Mouse (Mus musculus) midbrain, postnatal 0 days (tissue): Measurements from ENCODE around the gene Birc2. TPM values are rescaled to one million over a fixed set of nuclear protein-coding genes. Genes with fewer than 3 reads are reported as not detected.

ENCODE experiments used
- ATAC-seq: fragments of 200-750 bp; cut with Nextera tagmentation; 2 replicates; pipeline ENCODE4 v1.8.0; 2017; ENCODE audit warnings: moderate number of reproducible peaks, mild to moderate bottlenecking, moderate TSS enrichment, moderate library complexity; ENCODE audit not compliant: low FRiP score
- DNase-seq: peaks from one replicate; pipeline ENCODE4 v3.0.0-alpha.2; 2015; ENCODE audit warnings: low spot score
- H3K27ac ChIP-seq: fragments of 300-500 bp; sonication (generic); 2 replicates; pipeline ENCODE4 v1.5.1; 2014; ENCODE audit warnings: low read depth, mild to moderate bottlenecking, low read length, mixed read lengths
- H3K27me3 ChIP-seq: fragments of 300-500 bp; sonication (generic); 2 replicates; pipeline ENCODE4 v1.6.1; 2014; ENCODE audit warnings: low read length, control low read depth, mixed read lengths; ENCODE audit not compliant: insufficient read depth
- H3K36me3 ChIP-seq: fragments of 300-500 bp; sonication (generic); 2 replicates; pipeline ENCODE4 v1.6.1; 2014; ENCODE audit warnings: low read length, control low read depth, mixed read lengths; ENCODE audit not compliant: insufficient read depth
- H3K4me1 ChIP-seq: fragments of 300-500 bp; sonication (generic); 2 replicates; pipeline ENCODE4 v1.6.1; 2014; ENCODE audit warnings: mild to moderate bottlenecking, control low read depth, antibody characterized with exemption, low read length, mixed read lengths; ENCODE audit not compliant: insufficient read depth
- H3K4me2 ChIP-seq: fragments of 300-500 bp; sonication (generic); 2 replicates; pipeline ENCODE4 v1.6.1; 2014; ENCODE audit warnings: low read depth, mild to moderate bottlenecking, low read length, mixed read lengths; ENCODE audit not compliant: poor library complexity, severe bottlenecking
- H3K4me3 ChIP-seq: fragments of 300-500 bp; sonication (generic); 2 replicates; pipeline ENCODE4 v1.5.1; 2014; ENCODE audit warnings: low read depth, mild to moderate bottlenecking, low read length, moderate library complexity
- H3K9ac ChIP-seq: fragments of 300-500 bp; sonication (generic); replicated peaks from 2 replicates; pipeline ENCODE4 v1.6.1; 2014; ENCODE audit warnings: mild to moderate bottlenecking, low read length, moderate library complexity, mixed read lengths; ENCODE audit not compliant: poor library complexity, severe bottlenecking
- H3K9me3 ChIP-seq: fragments of 300-500 bp; sonication (generic); 2 replicates; pipeline ENCODE4 v1.6.1; 2016; ENCODE audit warnings: low read length, control low read depth
- CTCF ChIP-seq: IDR thresholded peaks from 2 replicates; pipeline ENCODE4 v1.5.1; 2016; ENCODE audit warnings: antibody characterized with exemption, mild to moderate bottlenecking
- WGBS: fragments of 180-500 bp; shearing (Covaris S2); extraction: QIAGEN DNeasy Blood & Tissue Kit; methylation state at CpG from one replicate; pipeline ENCODE4 v1.1.7; 2014; 5-methylcytosine and 5-hydroxymethylcytosine counted together
- polyA plus RNA-seq: library from polyadenylated mRNA; unstranded; fragments of >200 nt; fragmentation: Nextera tagmentation; extraction: Ambion mirVana; gene quantifications from 2 replicates; pipeline ENCODE4 v1.2.1, GENCODE M21; 2015
- total RNA-seq: library from RNA; depleted of rRNA; stranded (reverse); fragments of >200 nt; gene quantifications from 2 replicates; pipeline ENCODE4 v1.2.3, GENCODE M21; 2014

Gene Birc2
- total and polyA plus RNA-seq, 2 experiments from 2014 or later = 28.0 to 37.7 TPM

DNA sequence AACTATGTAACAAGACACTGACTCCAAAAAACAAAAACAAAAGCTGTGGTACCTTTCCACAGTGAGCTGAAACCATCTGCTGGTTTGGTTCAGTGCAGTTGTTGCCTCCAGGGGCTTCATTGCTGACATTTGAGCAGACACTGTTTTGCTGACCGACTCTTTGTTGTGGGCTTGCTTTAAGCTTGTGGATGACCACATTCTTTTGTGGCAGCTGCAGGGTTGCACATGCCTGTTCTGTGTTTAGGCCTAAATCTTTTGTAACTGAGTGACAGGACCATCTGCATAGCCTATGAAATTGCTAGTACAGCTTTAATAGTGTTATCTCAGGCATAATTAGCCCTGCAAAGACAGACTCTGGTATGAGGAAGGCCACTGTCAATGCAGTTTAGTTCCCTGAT is 52.2 kb downstream of the Birc2 start:
- H3K9ac ChIP-seq = no peak overlapping the region
- ATAC-seq = no peak

DNA sequence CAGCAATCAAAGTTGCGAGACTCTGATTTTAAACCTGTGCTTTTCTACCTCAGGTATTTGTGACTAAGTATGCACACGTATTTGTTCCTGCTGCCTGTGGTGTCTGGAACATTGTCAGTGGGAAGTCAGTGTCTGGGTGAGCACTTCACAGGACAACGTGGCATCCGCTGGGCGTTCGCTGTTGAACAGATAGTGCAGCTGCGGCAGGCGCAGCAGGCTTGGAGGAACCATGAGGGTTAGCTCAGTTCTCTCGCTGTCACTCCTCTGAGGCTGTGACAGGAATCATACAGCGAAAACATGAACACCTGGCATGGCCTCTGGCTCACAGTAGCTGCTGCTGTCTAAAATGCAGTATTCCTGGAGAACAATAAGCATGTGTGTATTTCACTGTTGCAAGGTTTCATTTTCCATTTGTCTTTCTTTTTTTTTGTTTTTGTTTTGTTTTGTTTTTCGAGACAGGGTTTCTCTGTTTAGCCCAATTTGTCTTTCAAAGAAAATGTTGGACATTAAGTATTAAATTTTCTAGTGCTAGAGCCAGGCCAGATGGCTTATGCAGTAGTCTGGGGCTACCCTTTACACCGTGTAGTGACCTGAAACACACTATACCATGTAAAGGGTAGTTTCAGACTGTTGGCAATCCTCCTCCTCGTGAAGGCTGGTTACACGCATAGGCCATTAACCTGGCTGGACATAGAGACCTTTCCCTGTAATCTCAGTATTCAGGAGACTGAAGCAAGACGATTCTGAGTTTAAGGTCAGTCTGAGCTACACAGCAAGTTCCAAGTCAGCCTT is 52.8 kb downstream of the Birc2 start:
- Histone ChIP-seq H3K9me3 (no peaks in the 10 kb centered on the region), H3K4me1 (no peaks in the 10 kb centered on the region), H3K4me2 (no peak overlapping the region), H3K27ac (no peak overlapping the region), H3K36me3 (no peaks in the 10 kb centered on the region), H3K9ac (no peak overlapping the region), H3K27me3 (no peaks in the 10 kb centered on the region), H3K4me3 (no peak overlapping the region)
- TF ChIP-seq CTCF = no peak
- no peak for DNase-seq
- ATAC-seq = no peak
- WGBS = 76% methylated on average over 15 of the region's 15 CpGs

More for the DNA sequence above, 52.2 kb downstream of the Birc2 start:
- H3K4me3 ChIP-seq = no peak overlapping the region
- no peak overlapping the region for H3K4me2 ChIP-seq
- H3K27me3 ChIP-seq = no peaks in the 10 kb centered on the region
- H3K9me3 ChIP-seq = no peaks in the 10 kb centered on the region
- no peak for DNase-seq
- H3K27ac ChIP-seq = no peak overlapping the region
- TF ChIP-seq CTCF = no peak
- 22% methylated on average over 1 of the region's 1 CpGs for WGBS
- H3K36me3 ChIP-seq = no peaks in the 10 kb centered on the region
- H3K4me1 ChIP-seq = no peaks in the 10 kb centered on the region

DNA sequence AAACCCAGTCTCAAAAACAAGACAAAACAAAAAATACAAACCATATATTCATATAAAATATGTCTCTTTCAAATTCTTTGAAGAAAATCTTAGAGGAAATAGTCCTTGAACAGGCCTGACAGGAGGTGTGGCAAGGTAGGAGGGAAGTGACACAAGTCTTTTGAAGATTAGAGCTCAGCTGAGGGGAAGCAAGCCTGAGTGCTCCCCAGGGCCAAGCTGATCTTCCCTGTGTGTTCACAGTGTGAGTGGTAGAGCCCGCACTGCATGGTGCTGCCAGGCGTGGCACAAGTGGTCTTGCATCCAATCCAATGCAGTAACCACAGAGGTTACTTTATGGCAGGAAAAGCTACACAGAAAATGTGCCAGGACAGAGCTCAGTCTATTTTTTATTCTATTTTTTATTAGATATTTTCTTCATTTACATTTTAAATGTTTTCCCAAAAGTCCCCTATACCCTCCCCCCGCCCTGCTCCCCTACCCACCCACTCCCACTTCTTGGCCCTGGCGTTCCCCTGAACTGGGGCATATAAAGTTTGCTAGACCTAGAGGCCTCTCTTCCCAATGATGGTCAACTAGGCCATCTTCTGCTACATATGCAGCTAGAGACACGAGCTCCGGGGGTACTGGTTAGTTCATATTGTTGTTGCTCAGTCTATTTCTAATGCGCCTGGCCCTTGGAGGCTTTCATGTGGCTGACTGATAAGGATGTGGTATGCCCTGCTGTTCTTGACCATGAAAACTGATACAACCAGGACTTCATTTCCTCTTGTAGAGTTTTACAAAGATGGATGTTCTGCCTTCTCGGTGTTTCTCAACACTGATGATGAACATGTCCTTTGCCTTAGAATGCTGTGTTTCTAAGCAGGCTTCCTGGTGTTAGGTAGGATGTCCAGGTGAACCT is 56.4 kb downstream of the Birc2 start:
- no peak overlapping the region for H3K4me2 ChIP-seq
- H3K9ac ChIP-seq = no peak overlapping the region
- no peaks in the 10 kb centered on the region for H3K4me1 ChIP-seq
- no peak overlapping the region for H3K27ac ChIP-seq
- WGBS = 96% methylated on average over 8 of the region's 8 CpGs
- H3K4me3 ChIP-seq = no peak overlapping the region
- no peak for ATAC-seq
- no peaks in the 10 kb centered on the region for H3K27me3 ChIP-seq
- H3K9me3 ChIP-seq = no peaks in the 10 kb centered on the region
- no peak for DNase-seq
- no peaks in the 10 kb centered on the region for H3K36me3 ChIP-seq
- TF ChIP-seq CTCF = no peak

DNA sequence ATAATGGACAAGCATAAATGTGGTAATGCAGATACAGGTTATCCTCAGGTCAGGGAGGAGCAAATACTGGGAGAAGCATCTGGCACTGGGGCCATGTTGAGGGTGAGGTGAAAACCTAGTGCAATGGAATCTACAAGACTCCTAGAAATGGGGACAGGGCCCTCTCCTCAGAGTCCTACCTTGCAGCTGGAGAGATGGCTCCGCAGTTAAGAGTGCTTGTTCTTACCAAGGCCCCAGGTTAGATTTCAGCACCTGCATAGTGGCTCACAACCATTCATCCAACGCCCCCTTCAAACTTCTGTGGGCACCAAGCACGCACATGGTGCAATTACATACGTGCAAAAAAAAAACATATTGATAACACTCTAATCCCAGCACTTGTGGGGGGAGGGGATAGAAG is 57.1 kb downstream of the Birc2 start:
- TF ChIP-seq CTCF = no peak
- WGBS = 98% methylated on average over 4 of the region's 4 CpGs
- no peaks in the 10 kb centered on the region for H3K9me3 ChIP-seq
- no peak for ATAC-seq
- no peak for DNase-seq
- no peaks in the 10 kb centered on the region for H3K27me3 ChIP-seq
- no peaks in the 10 kb centered on the region for H3K36me3 ChIP-seq
- H3K4me1 ChIP-seq = no peaks in the 10 kb centered on the region
- H3K27ac ChIP-seq = no peak overlapping the region
- H3K9ac ChIP-seq = no peak overlapping the region
- no peak overlapping the region for H3K4me2 ChIP-seq
- H3K4me3 ChIP-seq = no peak overlapping the region

DNA sequence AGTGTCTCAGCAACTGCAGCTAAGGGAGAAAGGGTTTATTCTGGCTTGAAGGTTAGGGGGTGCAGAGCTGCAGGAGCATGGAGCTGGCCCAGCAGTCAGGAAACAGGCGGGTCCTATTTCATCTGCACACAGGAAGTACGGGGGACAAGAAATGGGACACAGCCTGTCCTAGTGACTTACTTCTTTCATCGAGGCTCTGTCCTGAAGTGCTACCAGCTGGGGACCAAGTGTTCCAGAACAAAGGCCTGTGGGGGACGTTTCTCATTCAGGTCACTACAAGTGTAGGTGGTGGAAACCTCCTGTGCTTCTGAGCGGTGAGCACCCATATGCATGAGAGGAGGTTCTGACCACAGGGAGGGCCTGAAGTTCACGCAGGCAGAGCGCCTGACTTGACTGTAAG is 58.1 kb downstream of the Birc2 start:
- no peaks in the 10 kb centered on the region for H3K9me3 ChIP-seq
- no peak overlapping the region for H3K27ac ChIP-seq
- H3K27me3 ChIP-seq = no peaks in the 10 kb centered on the region
- H3K9ac ChIP-seq = no peak overlapping the region
- no peak overlapping the region for H3K4me3 ChIP-seq
- ATAC-seq = no peak
- no peaks in the 10 kb centered on the region for H3K4me1 ChIP-seq
- WGBS = 86% methylated on average over 7 of the region's 7 CpGs
- no peaks in the 10 kb centered on the region for H3K36me3 ChIP-seq
- no peak for TF ChIP-seq CTCF
- DNase-seq = no peak
- no peak overlapping the region for H3K4me2 ChIP-seq

DNA sequence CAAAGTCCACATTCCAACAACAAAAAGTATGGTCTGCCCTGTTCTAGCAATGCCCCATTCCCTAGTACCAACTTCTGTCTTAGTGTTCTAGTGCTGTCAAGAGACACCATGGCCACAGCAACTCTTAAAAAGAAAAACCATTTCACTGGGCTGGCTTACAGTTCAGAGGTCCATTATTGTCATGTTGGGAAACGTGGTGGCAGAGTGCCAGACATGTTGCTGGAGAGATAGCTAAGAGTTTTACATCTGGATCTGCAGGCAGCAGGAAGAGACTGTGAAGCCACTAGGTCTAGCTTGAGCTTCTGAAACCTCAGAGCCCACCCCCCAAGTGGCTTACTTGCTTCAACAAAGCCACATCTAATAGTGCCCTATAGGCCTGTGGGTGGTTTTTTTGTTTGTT is 59.2 kb downstream of the Birc2 start:
- Histone ChIP-seq H3K4me1 (no peaks in the 10 kb centered on the region), H3K27me3 (no peaks in the 10 kb centered on the region), H3K27ac (no peak overlapping the region), H3K9me3 (no peaks in the 10 kb centered on the region), H3K4me3 (no peak overlapping the region), H3K9ac (no peak overlapping the region), H3K36me3 (no peaks in the 10 kb centered on the region), H3K4me2 (no peak overlapping the region)
- DNase-seq = no peak
- TF ChIP-seq CTCF = no peak
- no peak for ATAC-seq
- 85% methylated on average over 1 of the region's 1 CpGs for WGBS
